Mouse (Mus musculus): ENCODE measurements around the gene Slc8b1.

DNA sequence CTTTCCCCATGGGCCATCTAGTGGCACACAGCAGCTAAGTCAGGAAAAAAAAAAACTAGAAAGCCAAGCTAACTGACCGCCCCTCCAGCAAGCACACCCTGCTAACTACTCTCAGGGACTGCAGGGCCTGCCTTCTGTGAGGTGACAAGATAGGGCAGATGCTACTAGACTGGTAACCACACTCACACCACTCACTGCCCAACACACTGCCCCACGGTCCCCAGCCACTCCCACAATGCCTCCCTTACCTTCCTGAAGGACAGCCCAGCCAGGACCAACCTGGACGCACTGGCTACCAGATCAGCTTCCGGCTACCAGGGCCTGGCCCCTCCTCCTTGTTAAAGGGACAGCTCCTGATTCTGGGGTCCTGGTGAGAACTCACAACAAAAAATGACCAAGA, 43.9 kb upstream of the Slc8b1 start:
- TF ChIP-seq MAX (IDR thresholded peaks at IDR 0.05; ENCODE audit: low read depth): no peak
- no peak for TF ChIP-seq POLR2A (IDR thresholded peaks at IDR 0.05; ENCODE audit: insufficient read length, low read depth)
- TF ChIP-seq USF1 (IDR thresholded peaks at IDR 0.05; ENCODE audit: low read depth): no peak
- no peak for TF ChIP-seq REST (IDR thresholded peaks at IDR 0.05; ENCODE audit: insufficient read depth, insufficient read length)
- no peak for TF ChIP-seq TCF12 (IDR thresholded peaks at IDR 0.05; ENCODE audit: insufficient read depth, poor library complexity, severe bottlenecking)
- no peak for TF ChIP-seq POLR2AphosphoS2 (IDR thresholded peaks at IDR 0.05; ENCODE audit: insufficient read length, low read depth)
- no peak for TF ChIP-seq E2F4 (IDR thresholded peaks at IDR 0.05; ENCODE audit: insufficient read depth)
- no peak for TF ChIP-seq SRF (IDR thresholded peaks at IDR 0.05; ENCODE audit: control insufficient read depth, insufficient read length, low read depth)
- TF ChIP-seq MYOG (IDR thresholded peaks at IDR 0.05; ENCODE audit: control insufficient read depth in 1 of 3, insufficient read depth in 1 of 3, insufficient read length in 2 of 3, low read depth in 2 of 3): no peak
- no peak for TF ChIP-seq MYOD1 (IDR thresholded peaks at IDR 0.05; ENCODE audit: control insufficient read depth in 1 of 3, insufficient read length in 2 of 3, low read depth in 2 of 3)
- TF ChIP-seq CEBPB (IDR thresholded peaks at IDR 0.05; ENCODE audit: insufficient read depth, poor library complexity, severe bottlenecking): no peak
- TF ChIP-seq TCF3 (IDR thresholded peaks at IDR 0.05; ENCODE audit: insufficient read length, low read depth): no peak
